Mouse (Mus musculus) small intestine, adult 2 months (tissue): ENCODE measurements around the gene Bcar1.

Experiments
- CTCF ChIP-seq: fragments of 200-500 bp; IDR thresholded peaks from 2 replicates; pipeline ENCODE4 v1.5.1; 2012; ENCODE audit warnings: low read depth, mild to moderate bottlenecking, control low read depth, inconsistent platforms, low read length, moderate library complexity, mixed read lengths; ENCODE audit not compliant: insufficient replicate concordance, insufficient read length; ENCODE audit errors: extremely low read depth
- POLR2A ChIP-seq: fragments of 200-500 bp; IDR thresholded peaks from 2 replicates; pipeline ENCODE4 v1.6.1; 2012; ENCODE audit warnings: low read depth, mild to moderate bottlenecking, control low read depth, inconsistent platforms, low read length, moderate library complexity

GRCm38 (mm10) chr8:111782671-111783394 lies 39.2 kb upstream of the Bcar1 start:
- no peak for TF ChIP-seq POLR2A
- TF ChIP-seq CTCF, result no peak
